ENCODE assay signal across 7 mouse cellular contexts in genomic region chr10:110952937-110953451, GRCm38 (mm10). TPM values are rescaled to one million over a fixed set of nuclear protein-coding genes. Genes with fewer than 3 reads are reported as not detected.
DNase-seq lines count a peak whose midpoint lies in the region; ATAC-seq lines count a peak whose summit lies in the region.

No protein-coding gene starts in this region.

- WGBS in midbrain, embryonic 16.5 days, result 75% methylated on average over 9 of the region's 9 CpGs
- WGBS in midbrain, embryonic 10.5 days, result 93% methylated on average over 9 of the region's 9 CpGs
- WGBS in heart, embryonic 13.5 days, result 59% methylated on average over 9 of the region's 9 CpGs

- no peaks in the 10 kb centered on the region for H3K4me1 ChIP-seq in midbrain, embryonic 16.5 days (ENCODE audit: control insufficient read depth, insufficient read depth, low read length)
- no peaks in the 10 kb centered on the region for H3K4me1 ChIP-seq in midbrain, embryonic 10.5 days
- H3K4me1 ChIP-seq in heart, embryonic 13.5 days, result peaks cover 23% of the 10 kb centered on the region

- H3K27ac ChIP-seq in midbrain, embryonic 16.5 days (ENCODE audit: low read length), result no peak overlapping the region
- H3K27ac ChIP-seq in midbrain, embryonic 10.5 days (replicated peaks), result no peak overlapping the region
- peak overlapping the region; percentile 86 for H3K27ac ChIP-seq in heart, embryonic 13.5 days (replicated peaks)

- no peak overlapping the region for H3K4me3 ChIP-seq in midbrain, embryonic 16.5 days (ENCODE audit: low read depth, low read length)
- H3K4me3 ChIP-seq in midbrain, embryonic 10.5 days, result no peak overlapping the region
- no peak overlapping the region for H3K4me3 ChIP-seq in heart, embryonic 13.5 days

- peaks cover 6% of the 10 kb centered on the region; the same call in 1 of the 2 replicates for H3K36me3 ChIP-seq in midbrain, embryonic 16.5 days (ENCODE audit: control insufficient read depth, insufficient read depth, low read length)
- H3K36me3 ChIP-seq in midbrain, embryonic 10.5 days, result peaks cover 76% of the 10 kb centered on the region
- H3K36me3 ChIP-seq in heart, embryonic 13.5 days, result peaks cover 51% of the 10 kb centered on the region

- ATAC-seq in midbrain, embryonic 16.5 days, result peak; percentile 64; the same call in 1 of the 2 replicates
- peak; percentile 80; the same call in 1 of the 2 replicates for ATAC-seq in heart, embryonic 13.5 days (ENCODE audit: extremely low read depth, insufficient number of reproducible peaks, low FRiP score, low TSS enrichment)
- no peak for ATAC-seq in megakaryocyte progenitor cell, adult 5-6 weeks (replicated peaks; ENCODE audit: poor library complexity)

- H3K4me2 ChIP-seq in midbrain, embryonic 16.5 days (ENCODE audit: low read length), result no peak overlapping the region
- H3K4me2 ChIP-seq in heart, embryonic 13.5 days, result no peak overlapping the region

- no peaks in the 10 kb centered on the region for H3K9me3 ChIP-seq in midbrain, embryonic 16.5 days (replicated peaks; ENCODE audit: control insufficient read depth, low read length, poor library complexity, severe bottlenecking)
- H3K9me3 ChIP-seq in midbrain, embryonic 10.5 days (replicated peaks), result no peaks in the 10 kb centered on the region
- H3K9me3 ChIP-seq in heart, embryonic 13.5 days, result no peaks in the 10 kb centered on the region

- no peaks in the 10 kb centered on the region for H3K27me3 ChIP-seq in midbrain, embryonic 16.5 days (ENCODE audit: control insufficient read depth, insufficient read depth, low read depth, low read length)
- no peaks in the 10 kb centered on the region for H3K27me3 ChIP-seq in midbrain, embryonic 10.5 days (ENCODE audit: low read depth, poor library complexity, severe bottlenecking)
- H3K27me3 ChIP-seq in heart, embryonic 13.5 days (replicated peaks), result no peaks in the 10 kb centered on the region

- no peak for DNase-seq in midbrain, embryonic 10.5 days (ENCODE audit: low spot score)
- peak; percentile 47 for DNase-seq in cerebellum, adult 11-12 months
- peak; percentile 93 for DNase-seq in kidney, postnatal 14 days
- DNase-seq in lung, postnatal 36 days, result peak; percentile 85

- no peak overlapping the region for H3K9ac ChIP-seq in midbrain, embryonic 16.5 days (ENCODE audit: low read depth, low read length)
- H3K9ac ChIP-seq in heart, embryonic 13.5 days, result no peak overlapping the region

RNA-seq across cellular contexts. Expression of gene Csrp2, which starts 33.4 kb away (rescaled TPM):
- polyA plus RNA-seq in midbrain, embryonic 16.5 days (2015; fragmentation: Nextera tagmentation; extraction: Ambion mirVana), result 105 and 111 TPM in 2 replicates
- 172 and 183 TPM in 2 replicates for polyA plus RNA-seq in midbrain, embryonic 10.5 days (2016; fragmentation: Nextera tagmentation; extraction: Ambion mirVana)
- polyA plus RNA-seq in heart, embryonic 13.5 days (2015; fragmentation: Nextera tagmentation; extraction: Ambion mirVana), result 377 and 414 TPM in 2 replicates
- total RNA-seq in megakaryocyte progenitor cell, adult 5-6 weeks (2015), result 19.3 and 26.5 TPM in 2 replicates
- 61.1 and 92.4 TPM in 2 replicates for total RNA-seq in megakaryocyte progenitor cell, adult 5-6 weeks (2017)

RNA-seq across cellular contexts. Expression of gene Zdhhc17, which starts 56.9 kb away (rescaled TPM):
- polyA plus RNA-seq in midbrain, embryonic 16.5 days (2015; fragmentation: Nextera tagmentation; extraction: Ambion mirVana), result 60.6 and 63.9 TPM in 2 replicates
- 28.9 and 32.1 TPM in 2 replicates for polyA plus RNA-seq in midbrain, embryonic 10.5 days (2016; fragmentation: Nextera tagmentation; extraction: Ambion mirVana)
- 15.4 and 17.6 TPM in 2 replicates for polyA plus RNA-seq in heart, embryonic 13.5 days (2015; fragmentation: Nextera tagmentation; extraction: Ambion mirVana)
- 16.3 and 25.2 TPM in 2 replicates for total RNA-seq in megakaryocyte progenitor cell, adult 5-6 weeks (2015)
- total RNA-seq in megakaryocyte progenitor cell, adult 5-6 weeks (2017), result 15.9 and 21.5 TPM in 2 replicates
